Mouse (Mus musculus) embryo, embryonic 10.5 days (tissue): ENCODE results near the gene Cacna1e.
A peak's percentile ranks its signal among the peaks of the same experiment; 100 is the strongest.

Experiments
- DNase-seq: peaks from one replicate; pipeline ENCODE4 v3.0.0-alpha.2; 2015; ENCODE audit warnings: low spot score

Cacna1e gene

GRCm38 (mm10) chr1:154707584-154708290, 176.6 kb downstream of the Cacna1e start:
- no peak for DNase-seq

- DNase-seq, result no peak
Measured at GRCm38 (mm10) chr1:154706974-154707373, 177.3 kb downstream of the Cacna1e start.

- peak; percentile 27 for DNase-seq
Measured at GRCm38 (mm10) chr1:154705882-154706565, 178.3 kb downstream of the Cacna1e start.

- peak; percentile 26 for DNase-seq
Measured at GRCm38 (mm10) chr1:154704558-154705185, 179.6 kb downstream of the Cacna1e start.

GRCm38 (mm10) chr1:154702623-154703022, 181.7 kb downstream of the Cacna1e start:
- no peak for DNase-seq

GRCm38 (mm10) chr1:154688876-154689665, 195.2 kb downstream of the Cacna1e start:
- DNase-seq, result no peak

GRCm38 (mm10) chr1:154686861-154687260, 197.4 kb downstream of the Cacna1e start:
- DNase-seq, result no peak

- no peak for DNase-seq
Measured at GRCm38 (mm10) chr1:154683477-154684106, 200.7 kb downstream of the Cacna1e start.

- DNase-seq, result peak; percentile 10
Measured at GRCm38 (mm10) chr1:154678989-154679388, 205.3 kb downstream of the Cacna1e start.

GRCm38 (mm10) chr1:154678151-154678550, 206.2 kb downstream of the Cacna1e start:
- DNase-seq, result no peak

- DNase-seq, result no peak
Measured at GRCm38 (mm10) chr1:154677677-154678076, 206.6 kb downstream of the Cacna1e start.

- DNase-seq, result no peak
Measured at GRCm38 (mm10) chr1:154663721-154664120, 220.6 kb downstream of the Cacna1e start.

- no peak for DNase-seq
Measured at GRCm38 (mm10) chr1:154661977-154662376, 222.3 kb downstream of the Cacna1e start.

GRCm38 (mm10) chr1:154661221-154661864, 223.0 kb downstream of the Cacna1e start:
- DNase-seq, result peak; percentile 58

GRCm38 (mm10) chr1:154657366-154657765, 226.9 kb downstream of the Cacna1e start:
- DNase-seq, result no peak

- no peak for DNase-seq
Measured at GRCm38 (mm10) chr1:154653951-154654350, 230.3 kb downstream of the Cacna1e start.

- DNase-seq, result no peak
Measured at GRCm38 (mm10) chr1:154646156-154646950, 237.9 kb downstream of the Cacna1e start.

GRCm38 (mm10) chr1:154637821-154638220, 246.5 kb downstream of the Cacna1e start:
- no peak for DNase-seq

GRCm38 (mm10) chr1:154635766-154636165, 248.5 kb downstream of the Cacna1e start:
- no peak for DNase-seq

- DNase-seq, result no peak
Measured at GRCm38 (mm10) chr1:154632886-154633285, 251.4 kb downstream of the Cacna1e start.
